Mouse (Mus musculus): ENCODE results near the gene Gabrb3.

Gene Gabrb3

GRCm38 (mm10) chr7:57529954-57530353 lies 110.5 kb downstream of the Gabrb3 start:
- no peak for DNase-seq (ENCODE audit: low spot score in 2 of 2)

- no peak for DNase-seq (ENCODE audit: low spot score in 2 of 2)
Measured at GRCm38 (mm10) chr7:57532676-57533075, 113.2 kb downstream of the Gabrb3 start.

GRCm38 (mm10) chr7:57538565-57538964 lies 119.1 kb downstream of the Gabrb3 start:
- DNase-seq (ENCODE audit: low spot score in 2 of 2): no peak

- no peak for DNase-seq (ENCODE audit: low spot score in 2 of 2)
Measured at GRCm38 (mm10) chr7:57560732-57561436, 141.4 kb downstream of the Gabrb3 start.

DNA sequence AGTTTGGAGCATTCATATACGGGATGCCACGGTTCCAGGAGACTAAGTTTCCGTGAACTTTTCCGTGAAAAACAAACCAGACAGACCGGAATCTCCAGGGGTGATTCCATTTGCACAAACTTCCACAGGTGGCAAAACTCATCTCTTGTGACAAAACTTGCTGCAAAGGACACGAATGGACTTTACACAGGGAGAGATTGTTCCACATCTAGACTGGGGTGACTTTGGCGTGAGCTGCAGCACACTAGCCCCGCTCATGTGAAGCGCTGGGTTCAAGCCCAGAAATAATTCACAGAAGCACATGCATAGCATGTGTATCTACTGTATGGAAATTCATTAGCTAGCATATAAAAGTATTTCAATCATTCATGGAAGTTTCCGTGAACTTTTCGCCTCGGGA lies 144.9 kb downstream of the Gabrb3 start:
- DNase-seq (ENCODE audit: low spot score in 2 of 2): no peak

- DNase-seq (ENCODE audit: low spot score in 2 of 2): peak; percentile 2 to 30
Measured at GRCm38 (mm10) chr7:57590451-57591248, 171.2 kb downstream of the Gabrb3 start.

DNA sequence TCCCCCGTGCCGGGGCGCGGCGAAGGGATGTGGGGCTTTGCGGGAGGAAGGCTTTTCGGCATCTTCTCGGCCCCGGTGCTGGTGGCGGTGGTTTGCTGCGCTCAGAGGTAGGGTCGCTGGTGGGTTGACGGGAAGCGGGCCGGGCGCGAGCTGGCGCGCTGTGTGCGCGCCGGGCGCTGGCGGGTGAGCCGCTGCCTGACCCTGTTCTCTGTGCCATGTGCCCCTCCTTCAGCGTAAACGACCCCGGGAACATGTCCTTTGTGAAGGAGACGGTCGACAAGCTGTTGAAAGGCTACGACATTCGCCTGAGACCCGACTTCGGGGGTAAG lies 171.7 kb downstream of the Gabrb3 start:
- no peak for DNase-seq (ENCODE audit: low spot score in 2 of 2)

DNA sequence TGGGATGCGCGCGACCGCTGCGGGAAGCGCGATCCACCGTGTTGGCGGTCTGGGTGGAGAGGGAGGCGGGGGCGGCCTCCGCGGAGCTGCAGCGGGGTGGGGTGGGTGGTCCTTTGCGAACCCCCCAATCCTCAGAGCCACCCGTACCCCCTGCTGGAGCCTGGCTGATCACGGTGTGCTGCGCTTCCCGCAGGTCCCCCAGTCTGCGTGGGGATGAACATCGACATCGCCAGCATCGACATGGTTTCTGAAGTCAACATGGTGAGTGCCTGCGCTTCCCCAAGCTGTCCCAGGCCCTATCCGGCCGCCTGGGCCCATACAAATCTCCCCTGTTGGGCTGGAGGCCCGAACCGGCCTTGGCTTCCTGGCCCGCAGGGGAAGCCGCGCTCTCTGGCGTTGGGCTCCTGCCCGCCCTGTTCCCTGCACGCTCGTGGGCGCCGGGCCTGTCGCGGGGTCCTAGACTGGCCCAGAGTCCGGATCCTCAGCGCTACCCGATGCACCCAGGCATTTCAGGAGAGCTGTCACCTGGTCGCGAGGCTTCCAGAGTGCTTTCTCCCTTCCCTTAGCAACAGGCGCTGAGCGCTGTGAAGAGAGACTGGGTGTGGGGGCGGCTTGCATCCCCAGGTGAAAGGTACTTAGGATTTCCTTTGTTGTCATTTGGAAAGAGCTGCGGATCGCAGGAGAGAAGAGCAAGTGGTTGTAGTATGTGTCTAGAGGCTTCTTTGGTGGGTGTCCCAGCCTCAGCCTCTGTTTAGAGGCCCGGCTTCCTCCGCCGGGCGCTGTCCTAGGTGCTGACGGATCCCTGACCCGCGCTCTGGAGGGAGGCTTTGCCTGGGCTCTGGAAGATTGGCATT lies 172.3 kb downstream of the Gabrb3 start:
- DNase-seq (ENCODE audit: low spot score in 2 of 2): peak; percentile 14 to 42

- DNase-seq (ENCODE audit: low spot score in 2 of 2): no peak
Measured at GRCm38 (mm10) chr7:57597341-57597740, 177.8 kb downstream of the Gabrb3 start.

GRCm38 (mm10) chr7:57618697-57619096 lies 199.2 kb downstream of the Gabrb3 start:
- DNase-seq (ENCODE audit: low spot score in 2 of 2): no peak

DNA sequence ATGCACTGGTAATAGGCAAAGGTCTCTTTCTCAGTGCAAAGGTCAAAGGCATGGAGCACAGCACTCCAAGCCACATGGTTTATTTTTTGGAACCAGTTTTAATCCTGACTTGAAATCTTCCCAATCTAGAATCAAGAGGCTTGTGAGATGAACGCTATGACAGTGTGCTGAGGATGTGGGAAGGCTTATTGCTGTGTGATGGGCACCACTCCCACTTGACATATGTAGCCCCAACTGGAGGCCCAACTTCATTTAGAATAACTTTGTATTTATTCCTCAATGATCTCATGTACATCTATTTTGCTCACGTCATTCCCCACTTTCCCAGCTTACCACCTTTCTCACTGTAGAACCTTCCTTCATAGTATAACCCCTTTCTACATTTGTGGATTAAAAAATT lies 200.5 kb downstream of the Gabrb3 start:
- DNase-seq (ENCODE audit: low spot score in 2 of 2): no peak

- no peak for DNase-seq (ENCODE audit: low spot score in 2 of 2)
Measured at GRCm38 (mm10) chr7:57623718-57624117, 204.2 kb downstream of the Gabrb3 start.

DNA sequence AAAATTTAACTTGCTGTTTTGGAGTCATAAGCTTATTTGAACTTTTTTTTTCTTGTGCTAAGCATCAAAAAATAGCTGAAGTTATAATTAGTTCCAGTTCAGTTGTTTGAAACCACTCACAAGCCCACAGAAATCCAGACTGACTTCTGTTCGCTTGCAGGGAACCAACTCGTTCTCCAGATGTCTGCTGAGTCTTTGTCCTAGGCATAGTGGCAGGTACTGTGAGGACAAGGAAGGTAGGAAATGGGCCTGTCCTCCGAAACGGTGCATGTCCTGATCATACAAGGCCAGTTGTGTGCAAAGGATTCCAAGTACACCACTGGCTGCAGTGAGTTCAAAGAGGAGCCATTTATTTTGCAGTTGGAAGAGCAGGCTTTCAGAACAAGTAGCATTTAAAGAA lies 215.5 kb downstream of the Gabrb3 start:
- no peak for DNase-seq (ENCODE audit: low spot score in 2 of 2)

DNA sequence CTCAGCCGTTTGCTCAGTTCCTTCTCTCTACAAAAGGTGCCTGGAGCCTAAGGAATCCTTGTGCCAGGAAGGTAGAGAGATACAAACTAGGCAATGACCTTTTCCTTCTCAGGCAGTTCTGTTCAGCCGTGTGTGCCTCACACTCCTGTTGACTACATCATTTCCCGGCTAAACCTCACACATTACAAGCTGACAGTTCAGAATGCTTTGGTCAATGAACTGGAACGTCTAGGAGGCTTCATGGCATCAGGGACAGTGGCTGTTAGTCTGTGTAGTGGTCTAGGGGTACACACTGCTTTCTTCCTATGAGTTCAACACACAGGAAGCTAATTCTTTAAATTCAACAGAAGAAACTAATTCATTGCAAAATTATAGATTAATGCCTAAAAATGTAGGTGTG lies 216.2 kb downstream of the Gabrb3 start:
- no peak for DNase-seq (ENCODE audit: low spot score in 2 of 2)

GRCm38 (mm10) chr7:57640796-57641195 lies 221.3 kb downstream of the Gabrb3 start:
- no peak for DNase-seq (ENCODE audit: low spot score in 2 of 2)

DNA sequence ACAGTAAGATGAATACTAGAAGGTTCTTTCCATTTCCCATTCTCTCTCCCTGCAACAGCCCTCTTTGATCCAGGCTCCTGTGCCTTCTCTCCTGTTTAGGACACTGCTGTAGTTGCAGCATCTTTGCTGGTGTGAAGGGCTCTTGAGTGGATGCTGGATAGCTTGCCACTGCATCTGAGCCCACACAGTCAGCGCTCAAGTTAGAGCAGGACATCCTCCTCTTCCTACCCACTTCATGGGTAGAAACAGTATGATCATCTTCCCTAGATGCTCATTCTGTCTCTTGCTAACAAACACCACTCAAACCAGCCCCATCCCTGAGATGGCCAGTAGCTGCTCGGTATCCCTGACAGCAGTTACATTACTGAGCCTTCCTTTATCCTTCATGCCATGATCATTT lies 227.9 kb downstream of the Gabrb3 start:
- DNase-seq (ENCODE audit: low spot score in 2 of 2): no peak

DNA sequence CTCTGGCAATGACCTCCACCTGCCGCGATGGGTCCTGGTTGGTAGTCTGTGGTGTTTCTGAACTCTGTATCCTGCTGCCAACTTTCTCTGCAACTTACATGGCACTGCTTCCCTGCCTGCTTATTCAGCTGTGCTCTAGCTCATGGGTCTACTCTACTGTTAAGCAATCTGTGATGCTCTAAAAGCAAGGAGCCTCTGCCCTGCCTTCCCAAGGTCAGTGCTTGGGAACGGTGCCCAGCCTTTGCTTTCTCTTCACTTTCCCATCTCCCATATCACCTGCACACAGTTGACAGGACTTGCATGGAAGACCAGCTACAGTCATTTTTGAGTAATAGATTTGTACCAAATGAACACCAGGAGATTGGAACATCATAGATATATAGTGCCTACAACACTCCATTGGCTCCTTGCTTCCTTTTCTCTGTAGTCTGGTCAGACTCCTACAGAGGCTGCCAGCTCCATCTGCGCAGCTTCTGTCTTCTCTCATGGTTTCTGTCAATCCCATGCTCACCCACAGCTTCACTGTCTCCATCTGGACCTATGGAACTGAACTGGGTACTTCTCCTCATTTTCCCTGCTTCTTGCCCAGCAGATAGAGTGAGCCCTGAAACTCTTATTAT lies 228.8 kb downstream of the Gabrb3 start:
- DNase-seq (ENCODE audit: low spot score in 2 of 2): no peak

DNA sequence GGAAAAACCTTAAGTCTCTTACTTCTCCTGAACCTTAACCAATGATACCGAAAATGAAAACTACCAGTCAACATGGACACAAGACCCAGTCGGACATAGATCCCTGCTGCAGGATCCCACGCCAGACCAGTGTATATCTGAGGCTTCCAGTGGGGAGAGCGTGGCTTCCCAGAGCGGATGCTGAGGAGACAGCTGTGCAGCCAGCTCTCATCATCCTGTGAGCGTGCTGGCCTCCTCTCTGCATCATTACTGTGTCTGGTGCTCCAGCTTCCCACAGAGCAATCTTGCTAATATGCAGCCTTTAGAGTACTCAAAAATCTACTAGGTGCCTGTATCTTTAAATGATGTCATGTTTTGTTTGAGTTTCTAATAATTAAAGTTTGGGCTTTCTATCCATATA lies 257.9 kb downstream of the Gabrb3 start:
- no peak for DNase-seq (ENCODE audit: low spot score in 2 of 2)

- DNase-seq (ENCODE audit: low spot score in 2 of 2): no peak
Measured at GRCm38 (mm10) chr7:57689836-57690235, 270.3 kb downstream of the Gabrb3 start.

DNA sequence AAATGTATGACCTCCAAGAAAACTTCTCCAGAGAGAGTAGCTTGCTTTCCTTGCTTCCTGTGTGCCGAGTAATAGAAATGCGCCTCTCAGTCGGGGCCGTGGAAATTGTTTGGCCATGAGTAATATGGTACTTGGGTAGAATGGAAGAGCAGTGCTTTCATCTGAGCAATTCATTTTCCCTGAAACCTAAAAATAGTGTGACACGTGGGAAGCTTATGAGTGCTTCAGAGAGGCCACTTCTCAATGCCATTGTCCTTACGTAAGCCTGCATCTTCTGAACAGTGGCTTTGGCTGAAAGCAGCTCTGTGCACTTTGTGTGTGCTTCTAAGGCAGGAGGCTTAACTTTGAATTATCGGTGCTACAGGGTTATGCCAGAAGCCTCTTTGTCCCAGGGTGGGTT lies 280.9 kb downstream of the Gabrb3 start:
- no peak for DNase-seq (ENCODE audit: low spot score in 2 of 2)

GRCm38 (mm10) chr7:57701046-57701445 lies 281.6 kb downstream of the Gabrb3 start:
- DNase-seq (ENCODE audit: low spot score in 2 of 2): no peak

DNA sequence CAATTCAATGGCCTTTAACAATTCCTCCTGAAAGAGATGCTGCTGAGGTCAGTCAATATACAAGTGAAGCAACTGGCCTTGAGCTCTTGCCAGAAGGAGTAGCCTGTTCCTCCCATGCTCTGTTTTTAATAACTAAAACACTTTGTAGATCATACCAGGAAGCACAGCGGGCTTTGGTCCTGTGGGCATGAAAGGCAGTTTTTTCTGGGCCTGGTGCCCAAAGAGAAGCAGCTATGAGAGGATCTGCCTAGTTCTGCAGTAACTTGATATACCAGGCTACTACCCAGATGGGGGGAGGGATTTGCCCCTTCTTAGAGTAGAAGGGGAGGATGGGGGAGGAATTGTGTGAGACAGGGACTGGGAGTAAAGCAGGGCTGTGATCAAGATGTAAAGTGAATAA lies 284.1 kb downstream of the Gabrb3 start:
- DNase-seq (ENCODE audit: low spot score in 2 of 2): no peak

Data from urinary bladder, adult 18-20 months (tissue).